Mouse (Mus musculus) regulatory T cell (primary cell): ENCODE data around the gene Kmt2d.

Experiments
- in situ Hi-C: fragments of 300-600 bp; cut with MboI, MseI; formaldehyde crosslinking; loops from one replicate; pipeline ENCODE4 v1.15.1; 2025; ENCODE audit warnings: high pct_unique_total_duplicates

Kmt2d gene

DNA sequence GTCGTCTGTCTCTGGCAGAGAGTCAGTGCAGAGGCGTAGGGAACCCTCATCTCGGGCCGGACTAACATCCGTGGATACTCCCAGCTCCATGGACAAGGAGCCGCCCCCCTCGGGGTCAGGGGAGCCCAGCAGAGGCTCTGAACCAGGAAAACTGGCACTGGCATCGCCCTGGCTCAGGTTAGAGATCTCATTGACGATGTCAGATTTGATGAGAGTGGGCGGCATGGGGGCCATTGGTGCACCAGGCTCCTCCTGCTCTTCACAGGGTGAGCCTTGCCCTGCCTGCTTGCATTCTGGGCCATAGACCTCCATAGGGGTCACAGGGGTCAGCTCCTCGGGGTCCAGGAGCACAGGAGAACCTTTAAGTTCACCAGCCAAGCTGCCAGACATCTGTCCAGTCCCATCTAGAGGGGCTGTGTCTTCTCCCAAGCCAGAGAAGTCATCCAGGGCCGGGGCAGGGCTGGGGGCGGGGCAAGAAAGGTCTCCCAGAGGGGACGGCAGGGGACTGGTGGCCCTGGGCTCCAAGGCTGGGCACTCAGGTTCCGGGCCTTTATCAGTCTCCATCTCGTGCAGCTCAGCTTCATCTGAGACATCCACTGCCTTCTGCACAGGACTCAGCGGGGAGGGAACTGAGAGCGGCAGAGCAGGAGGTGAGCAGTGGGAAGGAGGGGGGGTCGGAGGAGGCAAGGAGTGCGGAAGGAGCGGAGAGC is 9.1 kb downstream of the Kmt2d start:
- in situ Hi-C loops, result loop anchor here (25.0 kb wide), 1 partner anchor 900 kb away; the partner anchor contains the start of gene Cers5

DNA sequence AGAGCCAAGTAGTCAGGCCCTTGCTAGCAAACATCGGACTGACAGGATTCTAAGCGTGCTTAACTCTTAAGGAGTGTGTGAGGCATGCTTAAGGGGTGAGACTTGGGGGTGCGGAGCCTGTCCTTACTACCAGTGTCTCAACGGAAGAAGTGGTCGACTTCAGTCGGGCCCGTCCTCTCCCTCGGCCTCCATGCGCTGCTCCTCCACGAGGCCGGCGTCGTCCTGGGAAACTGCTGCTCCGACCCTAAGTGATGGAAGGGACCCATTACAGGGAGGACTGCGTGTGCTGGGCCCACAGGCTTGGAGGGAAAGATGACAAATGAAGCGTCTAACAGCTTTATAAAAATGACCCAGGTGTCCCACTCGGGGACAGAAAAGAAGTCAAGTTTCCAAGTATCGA is 10.1 kb downstream of the Kmt2d start:
- in situ Hi-C loops, result loop anchor here (25.0 kb wide), 1 partner anchor 901 kb away; the partner anchor contains the start of gene Cers5

DNA sequence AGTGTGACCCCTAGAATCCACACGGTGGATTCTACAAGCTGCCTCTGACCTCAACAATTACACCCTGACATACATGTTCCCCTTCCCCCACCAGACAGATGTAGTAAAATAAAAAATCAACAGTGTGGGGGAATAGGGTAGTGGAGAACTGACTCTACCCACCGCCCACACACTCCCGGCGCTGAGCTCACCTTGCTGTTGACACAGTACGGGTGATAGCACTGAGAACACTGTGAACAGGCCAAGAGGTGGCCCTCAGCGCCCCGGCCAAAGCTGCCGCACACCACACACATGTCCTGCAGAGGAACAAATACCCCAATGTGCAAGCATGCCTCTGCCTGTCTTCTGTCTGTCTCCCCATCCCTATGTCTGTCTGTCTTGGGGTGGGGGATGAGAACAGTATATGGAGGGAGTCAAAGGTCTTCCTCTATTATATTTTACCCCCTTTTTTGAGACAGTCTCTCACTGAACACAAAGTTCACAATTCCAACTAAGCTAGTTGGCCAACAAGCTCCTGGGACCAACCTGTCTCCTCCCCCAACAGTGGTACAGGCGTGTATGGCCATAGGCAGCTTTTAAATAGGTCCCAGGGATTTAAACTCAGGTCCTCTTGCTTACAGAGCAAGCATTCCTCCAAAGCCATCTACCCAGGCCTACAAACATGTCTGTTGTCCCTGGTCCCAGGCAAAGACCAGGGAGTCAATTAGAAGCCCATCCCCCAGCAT is 11.5 kb downstream of the Kmt2d start:
- in situ Hi-C loops, result loop anchor here (25.0 kb wide), 1 partner anchor 903 kb away; the partner anchor contains the start of gene Cers5

DNA sequence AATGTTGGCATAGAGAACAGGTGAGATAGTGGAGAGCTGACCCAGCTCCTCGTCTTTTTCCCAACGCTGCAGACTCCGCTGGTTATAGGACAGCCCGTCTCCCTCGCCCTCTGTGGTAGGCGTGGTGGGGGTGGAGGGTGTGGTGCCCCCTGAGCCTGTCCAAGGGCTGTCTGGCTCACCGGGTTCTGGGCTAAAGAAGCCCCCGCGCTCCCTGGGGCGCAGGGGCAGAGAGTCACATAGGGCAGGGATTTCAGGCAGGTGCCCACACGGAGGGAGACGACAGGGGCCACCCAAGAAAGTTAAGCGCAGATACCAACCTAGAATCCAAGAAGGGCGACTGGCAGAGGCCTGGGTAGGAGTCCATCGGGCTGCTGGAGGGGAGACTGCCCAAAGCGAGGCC is 16.8 kb downstream of the Kmt2d start:
- in situ Hi-C loops, result loop anchor here (25.0 kb wide), 1 partner anchor 908 kb away; the partner anchor contains the start of gene Cers5

DNA sequence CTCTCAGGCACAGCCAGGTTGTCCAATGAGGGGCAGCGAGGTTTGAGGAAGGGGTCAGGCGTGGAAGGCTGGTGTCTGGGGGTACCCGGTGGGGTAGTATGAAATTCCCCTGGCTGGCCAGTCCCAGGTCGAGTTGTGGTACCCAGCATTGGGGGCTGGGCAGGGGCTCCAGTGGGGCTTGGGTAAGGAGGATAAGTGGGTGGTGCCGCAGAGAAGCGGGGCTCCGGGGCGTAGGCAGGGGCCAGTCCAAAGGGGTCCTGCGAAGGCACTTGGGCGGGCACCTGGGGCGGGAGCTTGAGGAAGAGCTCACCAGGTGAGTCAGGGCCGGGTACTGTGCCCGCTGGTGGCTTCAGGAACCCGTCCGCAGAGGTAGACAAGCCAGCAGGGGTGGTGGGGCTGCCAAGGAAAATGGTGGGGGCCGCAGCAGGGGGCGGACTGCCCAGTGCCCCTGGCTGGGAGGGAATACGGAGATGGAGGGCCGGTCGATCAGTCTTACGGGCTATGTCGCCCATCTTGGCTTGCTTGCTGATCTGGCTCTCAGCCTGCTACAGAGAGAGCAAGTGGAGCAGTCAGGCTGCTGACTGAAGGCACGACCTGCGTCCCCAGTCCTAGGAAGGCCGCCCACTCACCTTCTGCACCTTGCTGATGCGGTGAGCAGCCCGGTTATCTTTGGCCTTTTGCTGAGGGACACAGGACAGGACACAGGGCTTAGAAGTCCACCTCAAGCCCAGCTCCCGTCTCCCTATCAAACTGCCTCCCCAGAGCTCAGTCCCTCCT is 17.7 kb downstream of the Kmt2d start:
- in situ Hi-C loops, result loop anchor here (25.0 kb wide), 1 partner anchor 909 kb away; the partner anchor contains the start of gene Cers5

DNA sequence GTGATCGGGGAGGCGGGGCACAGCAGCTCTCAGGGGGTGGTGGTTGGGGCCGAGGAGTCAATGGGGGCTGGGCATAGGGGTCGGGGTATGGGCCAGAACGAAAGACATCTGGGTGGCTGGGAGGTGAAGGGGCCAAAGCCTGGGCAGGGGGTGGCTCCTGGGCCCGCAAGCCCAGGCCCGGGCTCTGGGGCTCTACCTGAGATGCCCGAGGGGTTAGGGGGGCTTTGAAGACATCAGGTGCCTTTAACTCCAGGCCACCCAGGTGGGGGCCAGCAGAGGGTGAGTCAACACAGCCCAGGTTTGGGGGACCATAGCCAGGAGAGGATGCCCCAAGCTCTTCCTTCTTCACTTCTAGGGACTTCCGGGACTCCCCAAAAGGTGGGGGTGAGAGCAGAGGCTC is 18.3 kb downstream of the Kmt2d start:
- in situ Hi-C loops, result loop anchor here (25.0 kb wide), 1 partner anchor 910 kb away; the partner anchor contains the start of gene Cers5

DNA sequence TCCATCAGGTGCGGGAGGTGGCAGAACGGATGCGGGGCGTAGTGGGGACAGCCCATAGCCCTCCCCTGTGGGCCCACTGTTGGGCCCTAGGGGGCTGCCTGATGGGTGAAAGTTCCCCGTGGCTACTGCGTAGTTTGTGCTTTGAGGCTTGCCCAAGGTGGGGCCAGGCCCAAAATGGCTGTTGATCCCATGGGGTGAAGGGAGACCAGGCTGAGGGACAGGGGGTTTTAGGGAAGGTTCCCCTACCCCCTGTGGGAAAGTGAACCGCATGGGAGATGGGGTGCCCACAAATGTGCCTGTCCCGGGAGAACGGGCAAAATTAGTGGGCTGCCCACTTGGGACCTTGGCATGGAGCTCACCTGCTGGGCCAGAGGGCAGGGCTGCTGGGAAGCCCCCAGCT is 18.9 kb downstream of the Kmt2d start:
- in situ Hi-C loops, result loop anchor here (25.0 kb wide), 1 partner anchor 910 kb away; the partner anchor contains the start of gene Cers5

DNA sequence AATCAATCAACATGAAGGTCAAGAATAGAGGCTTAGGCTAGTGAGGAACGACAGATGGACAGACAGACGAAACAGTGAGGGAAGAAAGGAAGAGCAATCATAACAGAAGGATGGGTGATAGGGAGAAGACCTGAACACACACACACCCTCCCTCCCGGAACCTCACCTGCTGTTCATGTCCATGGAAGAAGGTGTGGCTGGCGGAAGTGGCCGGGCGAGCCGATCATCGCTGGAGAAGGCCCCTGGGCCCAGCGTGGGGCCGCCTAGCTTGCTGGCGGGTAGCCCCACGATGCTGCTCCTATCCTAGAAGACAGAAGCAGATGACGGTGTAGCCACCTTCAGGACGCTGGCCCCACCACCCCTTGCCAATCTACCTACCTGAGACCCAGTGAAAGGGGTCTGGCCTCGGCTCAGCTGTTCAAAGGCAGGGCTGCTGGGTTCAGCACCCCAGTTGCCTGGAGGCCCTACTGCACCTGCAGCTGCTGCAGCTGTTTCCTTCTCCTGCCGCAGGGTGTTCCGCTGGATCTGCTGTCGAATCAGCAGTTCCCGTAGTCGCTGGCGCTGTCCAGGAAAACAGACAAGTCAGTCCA is 19.7 kb downstream of the Kmt2d start:
- in situ Hi-C loops, result loop anchor here (25.0 kb wide), 1 partner anchor 911 kb away; the partner anchor contains the start of gene Cers5

DNA sequence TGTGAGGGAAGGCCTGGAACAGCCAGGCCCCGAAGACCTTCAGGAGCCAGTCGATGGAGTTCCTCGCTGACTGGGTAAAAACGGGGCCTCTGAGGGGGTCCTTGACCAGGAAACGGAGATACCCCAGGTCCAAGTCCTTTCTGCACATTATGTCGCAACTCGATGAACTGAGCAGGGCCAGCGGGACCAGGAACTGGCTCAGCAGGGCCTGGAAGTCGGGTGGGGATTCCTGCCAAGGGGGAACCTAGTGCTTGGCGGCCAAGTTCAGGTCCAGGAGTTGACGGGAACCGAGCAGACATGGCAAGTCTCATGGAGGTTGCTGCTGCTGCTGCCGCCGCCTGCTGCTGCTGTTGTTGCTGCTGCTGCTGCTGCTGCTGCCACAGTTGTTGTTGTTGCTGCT is 20.3 kb downstream of the Kmt2d start:
- in situ Hi-C loops, result loop anchor here (25.0 kb wide), 1 partner anchor 912 kb away; the partner anchor contains the start of gene Cers5

DNA sequence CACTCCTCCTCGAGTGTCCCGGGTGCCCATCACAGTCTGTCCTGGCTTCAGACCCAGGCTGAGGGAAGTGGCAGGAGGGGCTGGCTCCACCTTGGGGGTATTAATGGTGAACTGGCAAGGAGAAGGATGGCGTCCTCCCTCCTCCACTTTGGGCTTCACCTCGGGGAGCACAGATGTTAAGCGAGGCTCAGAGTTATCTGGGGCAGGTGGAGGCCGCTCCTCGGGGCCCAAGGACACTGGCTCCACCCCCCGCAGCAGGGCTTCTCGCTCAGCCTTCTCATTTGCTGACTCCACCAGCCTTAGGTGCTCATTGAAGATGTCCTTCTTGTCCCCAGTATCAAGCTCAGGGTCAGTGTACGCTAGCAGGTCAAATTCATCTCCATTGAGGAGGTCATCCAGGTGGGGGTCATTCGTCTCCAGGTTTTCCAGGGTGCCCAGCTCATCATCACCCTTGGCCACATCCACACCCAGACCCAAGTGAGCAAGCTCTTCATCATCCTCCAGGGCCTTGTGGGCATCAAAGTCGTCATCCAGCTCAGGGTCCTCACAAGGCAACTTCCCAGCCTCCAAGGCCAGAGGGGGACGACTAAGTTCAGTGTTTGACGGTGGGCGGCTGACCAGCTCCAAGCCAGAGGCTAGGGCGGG is 20.9 kb downstream of the Kmt2d start:
- in situ Hi-C loops, result loop anchor here (25.0 kb wide), 1 partner anchor 912 kb away; the partner anchor contains the start of gene Cers5

DNA sequence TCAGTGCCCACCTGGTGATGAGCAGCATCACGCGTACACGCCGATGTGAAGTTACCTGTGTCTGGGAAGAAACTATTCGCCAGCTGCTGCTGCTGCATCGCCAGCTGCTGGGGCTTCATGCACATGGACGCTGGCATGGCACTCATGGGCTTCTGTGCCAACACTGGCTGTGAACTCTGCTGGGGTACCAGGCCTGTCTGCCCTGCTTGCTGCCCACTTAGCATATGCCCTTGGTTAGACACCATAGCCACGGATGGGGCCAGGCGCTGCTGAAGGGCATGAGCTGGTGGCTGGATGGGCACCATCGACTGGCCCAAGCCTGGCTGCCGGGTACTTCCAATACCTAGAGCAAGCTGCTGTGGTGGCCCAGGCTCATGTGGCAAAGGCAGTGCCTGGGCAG is 21.8 kb downstream of the Kmt2d start:
- in situ Hi-C loops, result no loop called here

DNA sequence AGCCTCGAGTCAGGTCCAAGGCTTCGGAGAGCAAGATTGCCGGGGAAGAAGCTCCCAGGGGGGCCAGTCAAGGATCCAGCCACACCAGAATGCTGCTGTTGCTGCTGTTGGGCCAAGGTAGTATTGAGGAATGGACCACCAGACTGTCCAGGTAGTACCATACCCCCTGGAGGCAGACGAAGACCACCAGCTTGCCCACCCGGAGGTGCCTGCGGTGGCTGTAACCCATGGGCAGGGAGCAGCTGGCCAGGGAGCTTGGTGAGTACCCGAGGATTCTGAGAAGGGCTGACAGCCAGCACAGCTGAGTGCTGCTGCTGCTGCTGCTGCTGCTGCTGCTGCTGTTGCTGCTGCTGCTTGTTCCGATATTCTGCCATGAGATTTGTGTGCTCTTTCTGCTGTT is 24.9 kb downstream of the Kmt2d start:
- in situ Hi-C loops, result no loop called here

DNA sequence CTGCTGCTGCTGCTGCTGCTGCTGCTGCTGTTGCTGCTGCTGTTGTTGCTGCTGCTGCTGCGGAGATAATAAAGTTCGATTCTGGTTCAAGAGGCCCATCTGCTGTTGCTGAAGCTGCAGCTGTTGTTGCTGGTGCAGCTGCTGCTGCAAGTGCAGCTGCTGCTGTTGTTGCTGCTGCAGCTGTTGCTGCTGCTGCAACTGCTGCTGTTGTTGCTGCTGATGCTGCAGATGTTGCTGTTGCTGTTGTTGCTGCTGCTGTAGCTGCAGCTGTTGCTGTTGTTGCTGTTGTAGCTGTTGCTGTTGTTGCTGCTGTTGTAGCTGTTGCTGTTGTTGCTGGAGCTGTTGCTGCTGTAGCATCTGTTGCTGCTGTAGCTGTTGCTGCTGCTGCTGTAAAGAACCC is 25.9 kb downstream of the Kmt2d start:
- in situ Hi-C loops, result no loop called here

DNA sequence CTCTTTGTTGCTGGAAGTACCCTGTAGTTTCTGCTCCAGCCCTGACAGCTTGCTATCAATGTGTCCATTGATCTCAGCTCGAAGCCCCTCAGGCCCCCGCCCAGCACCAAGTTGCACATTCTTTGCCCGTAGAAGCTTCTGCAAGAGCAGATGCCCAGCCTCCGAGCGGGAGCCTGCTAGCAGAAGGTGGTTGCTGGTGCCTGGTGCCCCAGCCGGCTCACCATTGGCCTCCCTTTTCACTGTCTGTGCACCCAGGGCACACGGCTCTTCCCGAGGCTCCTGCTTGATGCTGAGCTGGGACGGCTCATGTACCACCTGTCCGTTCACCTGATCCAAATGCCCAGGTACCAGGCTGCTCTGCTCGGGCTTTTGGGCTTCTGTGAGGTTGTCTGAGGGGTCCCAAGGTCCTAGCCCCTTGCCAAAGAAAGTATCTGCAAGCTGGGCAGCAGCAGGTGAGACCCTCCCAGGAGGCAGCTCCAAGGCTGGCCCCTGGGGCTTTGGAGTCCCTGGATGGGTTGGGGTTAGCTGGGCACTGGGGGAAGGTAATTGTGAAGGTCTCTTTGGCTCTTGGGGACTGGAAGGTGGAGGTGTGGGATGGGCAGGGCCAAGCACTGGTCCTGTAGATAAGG is 27.3 kb downstream of the Kmt2d start:
- in situ Hi-C loops, result no loop called here

DNA sequence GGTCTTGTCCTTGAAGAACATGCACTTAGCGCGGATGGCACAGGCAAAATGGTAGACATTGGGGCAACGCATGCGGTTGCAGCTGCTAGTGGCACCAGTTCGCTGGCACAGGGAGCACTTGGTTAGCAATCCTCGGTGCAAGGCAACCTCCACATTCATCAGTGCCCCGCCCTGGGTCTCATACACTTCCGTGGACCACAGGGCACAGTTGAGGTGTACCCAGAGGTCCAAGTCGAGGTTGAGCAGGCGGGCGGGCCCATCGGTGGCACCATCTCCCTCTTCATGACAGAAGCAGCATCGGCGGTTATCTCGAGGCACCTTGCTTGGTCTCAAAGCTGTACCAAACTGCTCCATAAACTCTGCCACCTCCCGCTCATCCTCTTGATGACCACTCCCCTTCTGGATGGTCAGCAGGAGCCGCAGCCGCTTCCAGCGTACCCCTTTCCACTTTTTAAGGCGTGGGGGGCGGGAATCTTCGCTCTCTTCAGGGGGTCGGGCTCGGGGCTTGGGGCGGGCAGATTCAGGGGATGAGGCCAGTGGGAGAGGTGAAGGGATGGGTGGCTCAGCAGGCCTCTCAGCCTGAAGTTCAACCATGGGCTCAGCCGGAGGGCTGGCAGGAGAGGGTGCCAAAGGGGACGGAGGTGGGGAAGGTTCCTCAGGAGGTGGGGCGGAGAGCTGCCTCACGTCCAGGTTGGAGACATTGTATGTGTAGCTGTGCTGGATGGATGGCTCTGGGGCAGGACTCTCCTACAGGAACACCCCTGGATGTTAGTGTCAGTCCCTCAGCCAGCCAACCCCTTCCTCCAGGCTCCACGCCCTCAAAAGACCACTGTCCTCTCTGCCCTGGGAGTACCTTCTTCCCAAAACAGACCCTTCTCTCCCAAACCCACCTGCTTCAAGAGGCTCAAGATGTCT is 31.1 kb downstream of the Kmt2d start:
- in situ Hi-C loops, result no loop called here

DNA sequence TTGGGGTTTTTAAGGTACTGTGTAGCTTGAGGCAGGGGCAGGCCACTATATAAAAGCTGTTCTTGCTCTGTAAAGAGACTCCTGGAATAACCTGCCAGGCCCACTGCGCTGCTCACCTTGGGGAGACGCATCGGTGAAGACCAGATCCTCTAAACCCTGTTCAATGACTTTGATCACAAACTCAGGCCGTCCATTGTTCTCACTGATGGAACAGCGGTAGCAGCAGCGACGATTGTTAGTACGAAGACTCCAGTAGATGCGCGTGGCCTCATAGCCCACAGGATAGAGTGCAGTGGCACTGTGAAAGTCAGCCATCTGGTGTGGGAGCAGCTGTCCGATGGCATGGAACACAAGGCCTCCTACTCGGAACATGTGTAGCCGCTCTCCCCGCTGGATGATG is 31.8 kb downstream of the Kmt2d start:
- in situ Hi-C loops, result no loop called here

DNA sequence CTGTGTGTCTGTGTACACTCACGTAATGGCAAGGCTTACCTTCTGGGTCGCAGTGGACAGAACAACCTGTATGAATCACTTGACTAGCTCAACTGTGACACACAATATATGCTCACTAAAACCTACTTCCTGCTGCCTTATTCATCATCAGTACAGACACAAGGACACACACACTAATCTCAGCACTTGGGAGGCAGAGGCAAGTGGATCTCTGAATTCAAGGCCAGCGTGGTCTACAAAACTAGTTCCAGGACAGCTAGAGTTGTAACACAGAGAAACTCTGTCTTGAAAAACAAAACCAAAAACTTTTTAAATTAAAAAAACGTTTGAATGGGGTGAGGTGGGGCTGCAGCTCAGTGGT is 33.3 kb downstream of the Kmt2d start:
- in situ Hi-C loops, result no loop called here

DNA sequence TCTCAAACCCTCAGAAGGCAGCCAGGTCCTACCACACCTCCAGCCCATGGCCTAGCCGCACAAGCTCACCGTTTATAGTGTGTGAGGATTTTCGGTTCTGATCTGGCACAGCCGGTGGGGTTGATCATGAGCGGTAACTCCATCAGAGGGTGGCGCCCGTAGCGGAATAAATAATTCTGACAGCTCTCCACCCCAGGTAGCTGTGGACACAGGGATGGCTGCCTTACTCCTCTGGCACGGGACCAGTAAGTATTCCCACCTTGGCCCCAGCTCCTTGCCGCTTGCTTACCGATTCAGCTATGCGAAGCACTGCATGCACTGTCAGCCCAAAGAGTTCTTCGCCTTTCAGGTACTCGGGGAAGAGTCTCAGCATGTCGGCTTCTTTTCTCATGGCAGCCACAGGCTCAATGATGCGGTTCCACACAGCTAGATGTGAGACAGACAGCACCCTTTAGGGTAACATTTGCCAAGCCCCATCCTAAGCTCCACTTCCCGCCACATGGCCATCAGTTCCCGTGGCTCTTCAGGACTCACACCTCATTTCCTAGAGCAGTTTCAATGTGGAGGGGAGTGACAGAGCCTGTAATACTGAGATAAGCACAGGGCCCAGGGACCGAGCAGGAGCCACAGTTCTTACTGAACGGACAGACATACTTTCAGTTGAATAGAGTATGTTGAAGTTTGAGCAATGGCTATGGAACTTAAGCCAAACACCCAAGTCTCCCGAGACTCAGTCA is 33.8 kb downstream of the Kmt2d start:
- in situ Hi-C loops, result no loop called here

DNA sequence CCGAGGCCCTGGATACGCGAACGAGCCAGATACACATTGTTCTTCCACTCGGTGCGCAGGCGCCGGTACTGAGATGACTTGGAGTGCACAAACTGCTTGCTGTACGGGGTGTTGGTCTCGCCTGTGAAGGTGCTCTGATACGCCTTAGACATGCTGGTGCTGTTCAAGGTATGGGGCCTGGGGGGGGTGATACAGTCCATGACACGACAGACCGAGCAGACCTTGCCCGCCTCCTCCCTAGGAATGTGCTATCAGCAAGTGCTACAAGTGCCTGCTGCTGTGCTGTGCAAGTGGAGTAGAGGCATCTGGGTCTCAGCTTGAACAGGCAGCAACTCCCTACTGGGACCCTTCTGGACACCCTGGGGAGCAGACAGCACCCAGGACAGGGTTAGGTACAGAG is 35.7 kb downstream of the Kmt2d start:
- in situ Hi-C loops, result no loop called here
